Mouse (Mus musculus) c-Kit-positive CD71-negative TER-119-negative erythroid progenitor cells, embryonic 14.5 days (primary cell): ENCODE results near the gene Ceacam9.

Experiments
- DNase-seq: peaks from one replicate; pipeline ENCODE4 v3.0.0-alpha.2; 2013; ENCODE audit warnings: low read depth

The Ceacam9 gene

DNA sequence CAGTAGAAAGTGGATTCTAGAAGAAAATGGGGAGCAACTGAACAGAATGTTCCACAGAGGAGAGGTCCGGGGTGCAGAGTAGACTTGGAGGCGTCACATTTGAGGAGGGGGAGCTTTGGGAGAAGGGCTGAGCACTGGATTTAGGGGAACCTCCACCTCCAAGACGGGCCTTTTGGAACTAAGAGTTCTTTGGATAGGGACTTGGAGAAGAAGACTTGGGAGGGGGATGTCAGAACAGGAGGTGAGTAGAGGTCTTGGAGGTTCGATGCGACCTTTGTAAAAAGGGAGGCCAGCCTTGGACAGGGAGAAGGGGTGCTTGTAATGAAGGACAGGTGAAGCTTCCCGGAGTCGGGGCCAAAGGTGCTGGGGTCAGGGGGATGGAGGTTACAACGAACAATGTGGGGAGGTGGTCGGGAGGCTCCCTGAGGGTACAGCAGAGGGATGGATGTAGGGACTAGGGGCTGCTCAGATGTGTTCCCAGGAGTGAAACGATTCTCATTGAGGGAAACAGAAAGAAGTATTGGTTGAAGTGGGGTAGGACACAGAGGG lies 17.4 kb downstream of the Ceacam9 start:
- no peak for DNase-seq

DNA sequence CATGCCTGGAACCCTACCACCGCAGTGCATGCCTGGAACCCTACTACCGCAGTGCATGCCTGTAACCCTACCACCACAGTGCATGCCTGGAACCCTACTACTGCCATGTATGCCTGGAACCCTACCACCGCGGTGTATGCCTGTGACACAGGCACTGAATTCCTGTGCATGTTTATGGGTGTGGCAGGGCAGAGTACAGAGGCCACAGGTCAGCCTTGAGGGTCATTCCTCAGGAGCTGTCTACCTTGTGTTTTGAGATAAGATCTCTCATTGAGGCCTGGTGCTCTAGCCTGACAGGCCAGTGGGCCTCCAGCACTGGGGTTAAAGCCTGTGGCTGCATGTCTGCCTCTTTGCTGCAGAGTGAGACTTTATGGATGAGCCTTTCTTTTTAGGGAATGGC lies 23.6 kb downstream of the Ceacam9 start:
- DNase-seq = no peak

DNA sequence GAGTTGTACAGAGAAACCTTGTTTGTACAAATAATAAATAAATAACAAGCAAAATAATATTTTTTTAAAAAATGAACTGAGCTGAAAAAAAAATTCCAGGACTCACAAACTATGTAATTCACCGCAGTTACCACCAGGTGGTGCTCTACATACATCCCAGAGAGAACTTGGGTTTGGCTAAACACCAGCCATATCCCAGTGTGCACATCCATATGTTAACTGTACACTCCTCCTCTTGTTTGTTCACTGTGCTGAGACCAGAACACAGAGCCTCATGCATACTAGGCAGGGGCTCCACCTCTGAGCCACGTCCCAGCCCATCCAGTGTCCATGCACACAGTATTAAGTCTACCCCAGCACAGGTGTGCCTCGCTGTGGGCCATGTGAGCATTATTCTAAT lies 24.4 kb downstream of the Ceacam9 start:
- peak; percentile 58 for DNase-seq

DNA sequence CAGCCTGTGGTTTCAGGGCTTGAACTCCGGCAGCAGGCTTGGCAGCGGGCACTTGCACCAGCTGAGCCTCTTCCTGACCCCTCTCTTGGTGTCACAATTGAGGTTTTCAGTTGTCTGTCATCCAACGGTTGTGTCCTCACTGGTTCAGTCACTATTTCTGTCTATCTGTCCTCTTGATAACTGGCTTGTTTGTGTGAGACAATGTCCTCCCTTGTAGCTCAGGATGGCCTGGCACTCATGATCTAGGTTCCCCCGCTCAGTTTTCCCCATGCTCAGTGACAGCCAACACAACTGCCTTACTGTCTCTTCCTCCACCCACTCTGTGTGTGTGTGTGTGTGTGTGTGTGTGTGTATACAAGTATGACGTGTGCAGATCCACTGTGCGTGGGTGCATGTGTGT lies 25.9 kb downstream of the Ceacam9 start:
- no peak for DNase-seq

DNA sequence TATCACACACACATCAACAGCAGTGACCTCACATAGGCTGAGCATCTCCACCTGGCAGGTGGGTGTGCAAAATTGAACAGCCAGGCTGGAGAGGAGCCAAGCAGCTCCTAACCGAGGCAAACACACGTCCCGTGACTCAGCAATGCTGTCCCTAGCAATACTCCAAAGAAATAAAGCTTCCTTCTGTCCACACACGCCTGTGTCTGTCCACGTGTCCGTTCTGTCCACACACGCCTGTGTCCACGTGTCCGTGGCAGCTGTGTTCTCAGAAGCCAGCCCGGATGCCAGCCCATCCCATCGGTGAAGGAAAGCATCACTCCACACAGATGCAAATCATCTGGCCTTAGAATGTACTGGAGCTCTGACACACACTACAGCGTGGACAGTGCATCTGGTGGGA lies 30.3 kb downstream of the Ceacam9 start:
- DNase-seq = no peak

DNA sequence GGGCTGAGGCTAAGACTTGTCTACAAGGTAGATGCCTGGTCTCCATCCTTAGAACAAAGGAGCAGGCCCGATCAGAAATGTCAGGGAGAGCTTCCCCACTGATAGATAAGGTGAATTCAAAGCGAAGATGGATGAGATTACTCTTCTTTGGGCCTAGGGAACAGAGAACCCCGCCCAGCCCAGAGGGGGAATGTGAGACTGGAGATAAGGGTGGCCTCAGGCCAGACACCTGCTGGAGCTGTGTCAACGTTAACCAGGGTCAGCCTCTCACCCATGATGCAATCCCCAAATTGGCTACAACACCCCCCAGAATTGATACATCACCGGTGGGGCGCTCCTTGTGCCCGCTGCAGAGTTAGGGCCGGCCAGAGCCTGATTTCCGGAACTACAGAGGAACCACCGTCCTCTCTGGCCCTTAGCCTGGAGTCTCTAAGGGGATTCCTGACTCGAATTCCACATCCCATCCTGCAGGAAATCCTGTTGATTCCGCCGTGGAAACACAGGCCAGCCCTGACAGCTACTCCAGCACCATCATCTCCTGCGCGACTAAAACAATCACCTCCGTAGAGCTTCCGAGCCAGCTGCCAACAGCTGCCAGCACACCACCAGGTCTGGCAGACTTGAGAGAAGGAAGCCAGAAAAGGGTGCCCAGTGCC lies 33.8 kb downstream of the Ceacam9 start:
- DNase-seq = no peak

DNA sequence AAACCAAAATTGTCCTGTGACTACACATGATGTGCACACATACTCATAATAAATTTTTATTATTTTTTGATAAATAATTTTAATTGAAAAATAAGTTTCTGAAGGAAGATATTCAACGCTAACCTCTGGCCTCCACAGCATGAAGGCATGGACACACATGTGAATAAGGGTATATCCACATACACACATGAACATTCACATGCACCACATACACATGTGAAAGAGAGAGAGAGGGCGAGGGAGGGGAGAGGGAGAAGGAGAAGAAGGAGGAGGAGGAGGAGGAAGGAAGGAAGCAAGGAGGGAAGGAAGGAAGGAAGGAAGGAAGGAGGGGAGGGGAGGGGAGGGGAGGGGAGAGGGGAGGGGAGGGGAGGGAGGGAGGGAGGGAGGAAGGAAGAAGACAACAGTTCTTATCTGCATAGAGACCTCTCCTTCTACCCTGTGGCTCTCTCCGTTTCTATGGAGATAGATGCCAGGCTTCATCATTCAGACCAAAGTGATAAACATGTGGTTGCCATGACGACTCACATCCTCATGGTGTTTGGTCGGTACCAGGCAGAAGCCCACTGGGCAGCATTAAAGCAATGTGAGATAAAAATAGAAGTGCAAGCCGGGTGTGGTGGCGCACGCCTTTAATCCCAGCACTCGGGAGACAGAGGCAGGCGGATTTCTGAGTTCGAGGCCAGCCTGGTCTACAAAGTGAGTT lies 37.3 kb downstream of the Ceacam9 start:
- DNase-seq = no peak

DNA sequence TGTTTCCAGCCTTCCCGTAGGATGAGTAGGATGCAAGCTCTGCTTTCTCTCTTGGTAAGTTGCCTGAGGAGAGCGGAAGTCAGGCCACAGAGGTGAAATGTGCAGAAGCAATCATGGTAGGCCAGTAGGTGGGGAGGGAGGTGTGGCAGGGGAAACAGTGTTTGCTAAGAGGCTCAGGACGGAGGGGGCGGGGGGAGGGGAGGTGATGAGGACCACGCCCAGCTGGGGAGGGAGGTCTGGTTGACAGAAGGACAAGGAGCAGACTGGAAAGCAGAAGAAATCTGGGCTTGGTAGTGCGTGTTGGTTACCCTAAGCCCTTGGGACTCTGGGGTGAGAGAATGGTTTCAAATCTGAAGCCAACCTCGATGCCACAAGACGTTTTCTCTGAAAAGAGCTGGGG lies 38.6 kb downstream of the Ceacam9 start:
- DNase-seq = no peak

DNA sequence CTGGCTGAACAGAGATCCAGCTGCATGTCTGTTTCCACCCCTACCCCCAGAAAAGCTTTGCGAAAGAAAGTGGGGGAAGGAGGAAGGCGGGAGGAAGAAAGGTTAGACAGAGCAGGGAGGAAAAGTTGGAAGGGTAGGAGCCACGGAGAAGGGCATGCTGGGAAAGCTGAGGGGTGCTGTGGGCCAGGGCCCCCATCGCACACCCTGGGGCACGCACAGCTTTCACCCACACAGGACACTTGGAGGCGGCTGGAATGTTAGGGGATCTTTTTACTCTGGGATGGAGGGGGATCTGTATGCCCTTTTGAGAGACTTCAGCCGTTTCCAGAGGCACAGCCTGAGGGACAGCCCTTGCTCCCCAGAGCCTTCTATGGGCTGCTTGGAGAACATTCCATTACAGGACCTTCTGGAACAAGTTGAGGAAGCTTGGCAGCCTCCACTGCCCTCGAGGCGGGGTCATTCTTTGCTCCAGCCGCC lies 39.3 kb downstream of the Ceacam9 start:
- DNase-seq = no peak

DNA sequence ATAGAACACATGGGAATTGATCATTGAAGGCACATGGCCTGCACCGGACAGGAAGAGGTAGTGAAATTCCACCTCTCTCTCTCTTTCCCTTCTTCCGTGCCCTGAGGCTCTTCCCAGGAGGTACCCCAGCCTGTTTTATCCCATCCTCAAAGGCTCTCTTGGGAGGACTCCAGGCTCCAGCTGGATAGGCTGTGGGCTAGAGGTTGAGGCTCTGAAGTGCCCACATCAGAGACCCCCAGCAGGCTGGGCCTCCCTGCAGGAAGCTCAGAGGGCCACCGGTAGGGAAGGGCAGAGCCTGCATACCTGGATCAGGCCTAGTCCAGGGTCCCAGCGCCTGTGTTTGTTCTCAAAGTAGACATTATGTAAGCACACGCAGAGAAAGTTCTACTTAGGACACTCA lies 39.9 kb downstream of the Ceacam9 start:
- no peak for DNase-seq

DNA sequence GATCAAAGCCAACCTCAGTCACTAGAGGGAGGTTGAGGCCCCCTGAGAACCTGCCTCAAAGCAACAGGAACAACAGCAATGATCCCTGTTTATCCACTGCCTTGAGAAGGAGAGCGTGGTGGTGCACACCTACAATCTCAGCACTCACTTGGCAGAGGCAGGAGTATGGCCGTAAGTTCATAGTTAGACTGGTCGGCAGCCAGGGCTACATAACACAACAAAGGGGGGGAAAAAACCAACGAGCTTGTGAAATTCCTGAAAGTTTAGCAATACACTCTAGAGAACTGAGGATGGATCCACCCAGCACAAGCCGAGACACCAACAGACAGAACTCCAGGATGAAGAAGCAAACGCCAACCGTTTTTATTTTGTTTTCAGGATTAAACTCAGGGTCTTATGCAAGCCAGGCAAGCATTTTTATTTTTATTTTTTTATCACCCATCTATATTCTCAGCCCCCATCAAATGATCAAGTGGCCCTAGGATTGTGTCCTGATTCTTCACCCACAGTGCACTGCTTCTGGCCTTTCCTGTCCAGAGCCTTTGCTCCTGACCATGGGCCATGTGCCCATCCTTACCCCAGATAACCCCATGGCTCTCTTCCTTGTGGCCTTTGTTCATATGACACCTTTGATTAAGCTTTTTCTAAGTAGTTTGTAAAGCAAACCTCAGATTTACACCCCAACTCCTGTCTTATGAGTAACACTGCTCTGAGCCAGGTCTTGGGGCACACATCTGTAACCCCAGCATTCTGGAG lies 41.9 kb downstream of the Ceacam9 start:
- DNase-seq = no peak

DNA sequence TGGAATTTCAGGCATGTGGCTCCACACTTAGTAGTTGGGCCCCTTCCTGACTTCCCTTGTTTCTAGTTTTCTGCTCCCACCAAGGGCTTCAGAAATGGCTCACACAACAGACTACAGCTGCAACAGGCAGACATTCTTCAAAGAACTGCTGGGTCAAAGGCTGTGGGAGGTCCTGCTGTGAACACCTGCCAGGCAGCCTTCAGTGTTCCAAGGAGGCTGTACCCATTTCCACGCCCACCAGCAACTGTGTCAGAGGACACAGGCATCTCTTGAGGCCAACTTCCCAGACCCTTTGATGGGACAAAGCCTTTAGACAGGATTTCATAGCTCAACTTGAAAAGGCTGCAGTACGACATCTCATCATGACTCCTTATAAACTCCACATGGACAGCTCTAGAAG lies 44.7 kb downstream of the Ceacam9 start:
- no peak for DNase-seq
